Mouse (Mus musculus): ENCODE measurements around the gene Ccdc153. TPM values are rescaled to one million over a fixed set of nuclear protein-coding genes. Genes with fewer than 3 reads are reported as not detected.

Ccdc153 gene
- polyA plus RNA-seq, 1 experiment from 2014 or later = not detected

DNA sequence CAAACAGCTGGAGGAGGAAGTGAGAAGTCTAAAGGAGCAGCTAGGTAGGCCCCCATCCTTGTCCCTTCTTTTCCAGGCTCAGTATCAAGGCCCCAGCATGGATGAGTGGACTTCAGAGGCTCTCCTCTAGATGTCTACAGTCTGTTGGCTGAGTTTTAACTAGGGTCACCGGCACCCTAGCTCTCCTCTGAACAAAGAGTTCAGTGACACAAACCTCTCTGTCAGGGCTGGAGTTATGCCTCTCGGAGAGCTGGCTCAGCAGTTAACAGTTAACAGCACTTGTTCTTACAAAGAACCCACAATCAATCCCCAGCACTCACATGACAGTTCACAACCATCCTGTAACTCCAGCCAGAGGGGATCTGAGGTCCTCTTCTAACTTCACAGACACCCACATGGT, 3.1 kb downstream of the Ccdc153 start:
- no peak overlapping the region for H3K4me2 ChIP-seq (replicated peaks)
- no peaks in the 10 kb centered on the region for H3K36me3 ChIP-seq
- H3K4me3 ChIP-seq = no peak overlapping the region
- no peaks in the 10 kb centered on the region for H3K27me3 ChIP-seq
- WGBS = 67% methylated on average over 2 of the region's 2 CpGs
- no peak overlapping the region for H3K27ac ChIP-seq (replicated peaks)
- H3K9ac ChIP-seq (replicated peaks) = no peak overlapping the region
- ATAC-seq (ENCODE audit: low FRiP score, low read depth) = no peak
- no peaks in the 10 kb centered on the region for H3K4me1 ChIP-seq
- H3K9me3 ChIP-seq = no peaks in the 10 kb centered on the region

DNA sequence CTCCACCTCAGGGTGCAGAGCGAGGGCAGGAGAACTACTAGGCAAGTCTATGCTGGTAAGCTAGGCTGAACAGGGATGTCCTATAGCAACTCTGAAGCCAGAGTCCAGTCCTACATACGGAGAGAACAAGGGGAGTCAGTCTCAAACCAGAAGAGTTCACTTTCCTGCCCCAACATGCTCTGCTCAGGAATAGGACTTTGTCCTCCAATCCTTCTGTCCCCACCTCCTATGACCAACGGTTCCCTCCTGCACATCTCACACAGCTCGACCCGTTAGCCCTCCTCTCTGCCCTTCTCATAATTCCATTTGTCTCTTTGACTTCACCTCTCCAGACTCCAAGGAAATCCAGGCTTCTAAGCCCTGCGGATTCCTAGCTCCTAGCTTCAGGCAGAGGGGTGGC, 7.4 kb downstream of the Ccdc153 start:
- peaks cover 7% of the 10 kb centered on the region; the same call in 1 of the 2 replicates for H3K4me1 ChIP-seq
- 87% methylated on average over 6 of the region's 6 CpGs for WGBS

DNA sequence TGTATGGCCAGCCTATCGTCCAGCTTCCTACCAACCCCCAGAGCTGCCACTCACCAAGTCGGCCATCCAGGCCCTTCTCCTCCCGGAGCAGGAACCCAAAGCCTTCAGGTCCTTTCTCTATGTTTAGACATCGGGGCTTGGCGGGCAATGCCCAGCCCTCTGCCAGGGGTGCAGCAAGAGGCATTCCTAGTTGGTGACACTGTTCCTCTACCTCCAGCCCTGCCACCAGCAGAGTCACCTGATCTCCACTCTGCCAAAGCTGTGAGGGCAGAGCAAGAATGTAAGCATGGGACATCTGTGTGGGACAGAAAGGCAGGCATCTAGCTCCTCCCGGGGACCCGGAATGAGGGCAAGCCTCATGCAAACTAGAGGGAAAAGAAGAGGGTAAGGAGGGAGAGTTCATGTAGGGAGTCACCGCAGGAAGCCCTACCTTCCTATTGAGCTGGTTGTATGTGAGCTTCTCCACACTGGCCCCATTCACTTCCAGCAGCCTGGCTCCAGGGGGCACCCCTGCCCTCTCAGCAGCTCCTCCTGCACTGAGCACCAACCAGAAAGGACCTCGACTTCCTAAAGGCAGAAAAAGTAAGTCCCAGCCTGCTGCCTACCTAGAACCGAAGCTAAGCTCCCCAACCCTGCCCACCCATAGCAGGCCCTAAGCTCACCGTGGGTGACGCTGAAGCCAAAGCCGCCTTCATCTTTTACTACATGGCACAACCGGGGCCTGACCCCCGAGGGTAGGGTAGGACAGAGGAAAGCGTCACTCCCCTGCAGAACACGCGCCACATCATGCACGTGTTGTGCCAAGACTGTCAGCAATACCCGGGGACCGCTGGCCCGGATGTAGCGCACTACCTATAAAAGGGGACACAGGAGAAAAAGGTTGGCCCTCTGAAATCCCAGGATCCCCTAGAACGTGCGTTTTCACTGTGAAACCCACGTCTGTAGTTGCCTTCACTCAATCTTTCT, 9.0 kb downstream of the Ccdc153 start:
- H3K9ac ChIP-seq (replicated peaks) = no peak overlapping the region
- no peak overlapping the region for H3K4me3 ChIP-seq
- H3K4me2 ChIP-seq (replicated peaks) = 0 out of 2 replicates have a peak overlapping the region, but pooled peaks have one; percentile 4
- 50% methylated on average over 26 of the region's 26 CpGs for WGBS
- 0 out of 2 replicates have a peak, but pooled peaks cover 13% of the 10 kb centered on the region for H3K27me3 ChIP-seq
- peak; percentile 62; the same call in 1 of the 2 replicates for ATAC-seq (ENCODE audit: low FRiP score, low read depth)
- H3K27ac ChIP-seq (replicated peaks) = no peak overlapping the region
- H3K4me1 ChIP-seq = peaks cover 22% of the 10 kb centered on the region
- no peaks in the 10 kb centered on the region for H3K9me3 ChIP-seq
- H3K36me3 ChIP-seq = no peaks in the 10 kb centered on the region

More for the DNA sequence above, 7.4 kb downstream of the Ccdc153 start:
- Histone ChIP-seq H3K4me2 (replicated peaks) (no peak overlapping the region), H3K4me3 (no peak overlapping the region), H3K9me3 (no peaks in the 10 kb centered on the region), H3K27me3 (0 out of 2 replicates have a peak, but pooled peaks cover 13% of the 10 kb centered on the region), H3K27ac (replicated peaks) (no peak overlapping the region), H3K36me3 (no peaks in the 10 kb centered on the region), H3K9ac (replicated peaks) (no peak overlapping the region)
- no peak for ATAC-seq (ENCODE audit: low FRiP score, low read depth)

DNA sequence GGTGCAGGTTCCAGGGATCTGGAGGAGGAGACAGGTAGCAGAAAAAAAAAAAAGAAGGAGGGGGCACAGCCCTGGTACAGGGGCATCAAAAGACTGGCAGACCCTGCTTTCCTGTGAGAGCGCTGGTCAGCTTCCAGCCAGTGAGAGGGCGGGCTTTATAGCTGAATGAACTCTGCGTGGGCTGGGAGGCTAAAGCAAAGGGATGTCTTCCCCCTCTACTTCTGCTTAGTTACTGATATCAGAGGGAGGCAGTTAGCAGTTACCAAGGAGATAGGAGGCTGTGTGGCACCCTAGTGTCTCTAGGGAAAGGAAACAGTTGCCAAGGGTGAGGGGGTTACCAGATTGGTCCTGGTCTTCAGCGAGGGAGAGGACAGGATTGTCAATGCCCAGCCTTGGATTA, 10.0 kb downstream of the Ccdc153 start:
- no peak overlapping the region for H3K27ac ChIP-seq (replicated peaks)
- H3K4me1 ChIP-seq = peaks cover 31% of the 10 kb centered on the region
- H3K27me3 ChIP-seq = 0 out of 2 replicates have a peak, but pooled peaks cover 13% of the 10 kb centered on the region
- no peak overlapping the region for H3K9ac ChIP-seq (replicated peaks)
- H3K4me2 ChIP-seq (replicated peaks) = no peak overlapping the region
- ATAC-seq (ENCODE audit: low FRiP score, low read depth) = no peak
- WGBS = 41% methylated on average over 4 of the region's 4 CpGs
- H3K9me3 ChIP-seq = no peaks in the 10 kb centered on the region
- H3K36me3 ChIP-seq = no peaks in the 10 kb centered on the region
- H3K4me3 ChIP-seq = no peak overlapping the region

DNA sequence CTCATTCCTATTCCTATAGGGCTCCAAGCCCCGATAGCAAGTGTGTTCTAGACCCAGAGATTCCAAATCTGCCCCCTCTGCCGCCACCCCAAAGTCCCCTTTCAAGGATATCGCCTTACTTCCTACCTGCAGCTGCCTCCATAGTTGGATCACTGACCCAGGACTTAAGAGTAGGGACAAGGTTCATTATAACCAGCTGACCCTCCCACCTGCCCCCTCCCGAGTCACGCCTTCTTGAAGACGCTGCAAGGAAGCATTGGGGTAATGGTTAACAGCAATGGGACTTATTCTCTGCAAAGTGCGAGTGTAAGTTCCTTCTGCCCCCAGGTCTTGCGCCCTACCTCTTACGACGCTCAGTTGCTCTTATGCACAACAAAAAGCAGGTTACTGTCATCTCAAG, 10.8 kb downstream of the Ccdc153 start, which contains the start of gene Pdzd3:
TSS of gene Pdzd3 (minus strand) at position 158 of the 400 bp plus-strand sequence.
- Histone ChIP-seq H3K27ac (replicated peaks) (no peak within 1 kb of the TSS), H3K4me2 (replicated peaks) (no peak within 1 kb of the TSS), H3K4me3 (no peak within 1 kb of the TSS), H3K9me3 (no peaks in the 10 kb centered on the region), H3K9ac (replicated peaks) (no peak within 1 kb of the TSS), H3K36me3 (no peaks in the 10 kb centered on the region), H3K4me1 (peaks cover 40% of the 10 kb centered on the region), H3K27me3 (0 out of 2 replicates have a peak, but pooled peaks cover 13% of the 10 kb centered on the region)
- no peak for ATAC-seq (ENCODE audit: low FRiP score, low read depth)
- 86% methylated on average over 10 of the region's 10 CpGs for WGBS

DNA sequence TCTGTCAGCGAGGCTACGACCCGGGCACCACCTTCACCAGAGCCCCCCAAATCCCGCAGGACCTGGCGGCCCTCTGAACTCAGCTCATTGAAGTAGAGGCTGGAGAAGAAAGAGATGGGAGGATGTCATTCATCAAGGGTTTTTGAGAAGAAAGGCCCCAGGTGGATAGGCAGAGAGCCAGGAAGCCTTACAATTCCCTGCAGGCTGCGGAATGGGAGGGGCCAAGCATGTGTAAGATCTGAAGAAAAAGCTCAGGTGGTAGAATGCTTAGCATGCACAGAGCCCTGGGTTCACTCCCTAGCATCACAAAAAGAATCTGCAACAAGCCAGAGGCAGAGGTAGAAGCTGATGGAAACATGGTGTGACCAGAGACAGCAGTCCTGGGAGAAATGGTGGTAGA, 13.0 kb downstream of the Ccdc153 start:
- no peak overlapping the region for H3K4me2 ChIP-seq (replicated peaks)
- H3K27ac ChIP-seq (replicated peaks) = peak overlapping the region; percentile 75; the same call in 1 of the 2 replicates
- ATAC-seq (ENCODE audit: low FRiP score, low read depth) = no peak
- no peak overlapping the region for H3K9ac ChIP-seq (replicated peaks)
- WGBS = 80% methylated on average over 6 of the region's 6 CpGs
- no peaks in the 10 kb centered on the region for H3K9me3 ChIP-seq
- peaks cover 42% of the 10 kb centered on the region for H3K4me1 ChIP-seq
- H3K4me3 ChIP-seq = no peak overlapping the region
- no peaks in the 10 kb centered on the region for H3K36me3 ChIP-seq
- 0 out of 2 replicates have a peak, but pooled peaks cover 13% of the 10 kb centered on the region for H3K27me3 ChIP-seq

DNA sequence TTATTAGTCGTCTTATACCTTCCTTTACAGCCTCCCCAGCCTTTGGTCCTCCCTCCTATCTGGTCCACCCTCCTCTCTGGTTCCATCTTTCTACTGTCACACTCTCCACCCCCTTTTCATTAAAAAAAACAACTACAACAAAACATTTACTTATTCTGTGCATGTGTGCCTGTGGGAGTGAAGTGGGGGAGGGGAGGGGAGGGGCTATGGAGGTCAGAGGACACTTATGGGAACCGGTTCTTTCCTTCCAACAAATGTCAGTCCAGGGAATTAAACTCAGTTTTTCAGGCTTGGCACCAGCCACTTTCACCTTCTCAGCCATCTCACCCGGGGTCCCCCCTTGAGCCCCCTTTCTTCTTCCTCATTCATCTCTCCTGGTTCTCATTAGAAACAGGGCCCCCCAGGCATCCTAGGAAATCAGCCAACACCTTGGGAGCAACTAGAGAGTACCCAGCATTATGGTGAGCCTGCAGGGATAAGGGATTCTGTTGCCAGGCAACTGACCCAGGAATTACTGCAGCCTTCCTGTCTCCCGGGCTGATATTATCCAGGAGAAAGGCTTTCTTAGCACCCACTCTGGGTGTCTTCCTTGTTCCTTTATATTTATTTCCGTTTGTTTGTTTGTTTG, 14.1 kb downstream of the Ccdc153 start:
- Histone ChIP-seq H3K4me2 (replicated peaks) (peak overlapping the region; percentile 16), H3K36me3 (no peaks in the 10 kb centered on the region), H3K9me3 (no peaks in the 10 kb centered on the region), H3K27ac (replicated peaks) (peak overlapping the region; percentile 75), H3K4me3 (no peak overlapping the region), H3K4me1 (peaks cover 42% of the 10 kb centered on the region), H3K9ac (replicated peaks) (no peak overlapping the region), H3K27me3 (0 out of 2 replicates have a peak, but pooled peaks cover 13% of the 10 kb centered on the region)
- ATAC-seq (ENCODE audit: low FRiP score, low read depth) = peak; percentile 49; the same call in 1 of the 2 replicates
- WGBS = 5% methylated on average over 5 of the region's 5 CpGs

DNA sequence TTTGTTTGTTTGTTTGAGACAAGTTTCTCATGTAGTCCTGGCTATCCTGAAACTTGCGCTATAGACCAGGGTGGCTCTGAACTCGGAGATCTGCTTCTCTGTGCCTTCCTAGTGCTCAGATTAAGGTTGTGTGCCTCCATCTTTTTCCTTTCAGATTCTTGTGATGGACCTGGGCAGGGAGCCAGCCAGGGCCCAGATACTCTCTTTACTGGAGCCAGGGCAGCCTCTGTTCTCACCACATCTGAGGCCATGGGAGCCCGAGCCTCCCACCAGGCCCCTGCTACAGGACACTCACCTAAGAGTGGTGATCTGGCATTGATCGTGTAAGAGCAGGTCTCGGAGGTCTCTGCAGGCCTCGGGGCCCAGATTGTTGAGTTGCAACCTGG, 14.7 kb downstream of the Ccdc153 start:
- Histone ChIP-seq H3K4me3 (no peak overlapping the region), H3K9me3 (no peaks in the 10 kb centered on the region), H3K9ac (replicated peaks) (no peak overlapping the region), H3K36me3 (no peaks in the 10 kb centered on the region), H3K27me3 (0 out of 2 replicates have a peak, but pooled peaks cover 13% of the 10 kb centered on the region), H3K4me1 (peaks cover 41% of the 10 kb centered on the region), H3K27ac (replicated peaks) (peak overlapping the region; percentile 75), H3K4me2 (replicated peaks) (peak overlapping the region; percentile 16)
- ATAC-seq (ENCODE audit: low FRiP score, low read depth) = 0 out of 2 replicates have a peak, but pooled peaks have one; percentile 19
- 55% methylated on average over 6 of the region's 6 CpGs for WGBS

DNA sequence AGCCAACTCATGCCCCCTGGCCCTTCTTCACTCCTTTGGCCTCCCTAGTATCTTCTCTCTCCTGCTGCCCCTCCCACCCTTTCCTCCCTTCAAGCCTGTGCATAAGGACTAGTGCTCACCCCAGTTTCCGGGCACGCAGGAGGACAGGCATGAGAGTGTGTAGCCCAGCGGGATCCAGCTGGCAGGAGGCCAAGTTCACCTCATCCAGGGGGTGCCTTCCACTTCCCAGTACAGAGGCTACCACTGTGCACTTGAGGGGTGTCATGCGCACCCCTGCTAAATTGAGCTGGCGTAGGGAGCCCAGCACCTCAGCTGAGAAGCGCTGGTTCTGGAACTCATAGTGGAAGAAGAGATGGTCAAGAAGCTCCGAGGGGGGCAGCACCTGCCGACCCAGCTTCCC, 15.7 kb downstream of the Ccdc153 start:
- peaks cover 35% of the 10 kb centered on the region for H3K4me1 ChIP-seq
- 88% methylated on average over 8 of the region's 8 CpGs for WGBS
- no peak overlapping the region for H3K27ac ChIP-seq (replicated peaks)
- no peak overlapping the region for H3K4me2 ChIP-seq (replicated peaks)
- ATAC-seq (ENCODE audit: low FRiP score, low read depth) = no peak
- no peak overlapping the region for H3K4me3 ChIP-seq
- no peaks in the 10 kb centered on the region for H3K36me3 ChIP-seq
- no peaks in the 10 kb centered on the region for H3K9me3 ChIP-seq
- H3K9ac ChIP-seq (replicated peaks) = no peak overlapping the region
- H3K27me3 ChIP-seq = 0 out of 2 replicates have a peak, but pooled peaks cover 6% of the 10 kb centered on the region

DNA sequence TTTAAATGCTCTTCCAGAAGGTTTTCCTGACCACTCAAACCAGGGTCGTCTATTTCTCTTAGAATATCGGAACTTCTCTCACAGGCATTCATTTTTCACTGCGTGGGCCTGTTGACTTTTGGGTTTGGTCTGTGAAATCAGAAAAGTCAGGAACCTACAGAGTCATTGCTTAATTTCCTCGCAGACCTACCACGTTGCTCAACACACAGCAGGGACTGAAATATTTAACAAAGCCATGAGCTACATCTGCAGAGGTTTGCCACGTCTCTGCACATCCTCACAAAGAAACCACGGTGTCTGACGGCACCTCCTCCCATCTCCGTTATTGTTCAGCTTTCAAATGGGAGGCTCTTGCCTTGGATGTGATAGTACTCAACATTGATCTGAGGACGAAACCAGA, 18.5 kb downstream of the Ccdc153 start:
- Histone ChIP-seq H3K36me3 (no peaks in the 10 kb centered on the region), H3K9ac (replicated peaks) (no peak overlapping the region), H3K9me3 (no peaks in the 10 kb centered on the region), H3K27ac (replicated peaks) (no peak overlapping the region), H3K4me1 (peaks cover 25% of the 10 kb centered on the region), H3K4me2 (replicated peaks) (no peak overlapping the region), H3K27me3 (no peaks in the 10 kb centered on the region), H3K4me3 (no peak overlapping the region)
- ATAC-seq (ENCODE audit: low FRiP score, low read depth) = no peak
- WGBS = 82% methylated on average over 10 of the region's 10 CpGs

DNA sequence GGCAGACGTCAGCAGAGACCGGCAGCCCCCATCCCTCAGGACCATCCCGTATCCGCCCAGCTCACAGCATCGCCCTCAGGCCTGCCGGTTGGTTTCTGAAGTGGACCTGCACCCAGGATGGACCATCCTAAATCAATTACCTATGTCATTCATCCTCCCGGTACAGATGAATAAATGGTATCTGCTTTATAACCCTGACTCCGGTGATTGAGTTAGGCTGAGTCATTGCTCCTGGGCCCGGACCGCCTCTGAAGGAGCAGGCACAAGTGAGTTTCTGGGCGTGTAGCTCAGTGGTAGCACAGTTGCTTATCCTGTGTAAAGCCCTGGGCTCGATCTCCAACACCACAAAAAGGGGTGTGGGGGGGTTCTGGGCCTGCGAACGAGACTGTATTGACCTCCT, 20.9 kb downstream of the Ccdc153 start:
- H3K4me2 ChIP-seq (replicated peaks) = no peak overlapping the region
- no peak overlapping the region for H3K4me3 ChIP-seq
- no peak for ATAC-seq (ENCODE audit: low FRiP score, low read depth)
- 88% methylated on average over 14 of the region's 14 CpGs for WGBS
- no peaks in the 10 kb centered on the region for H3K36me3 ChIP-seq
- no peaks in the 10 kb centered on the region for H3K27me3 ChIP-seq
- H3K9ac ChIP-seq (replicated peaks) = no peak overlapping the region
- peaks cover 10% of the 10 kb centered on the region for H3K4me1 ChIP-seq
- H3K27ac ChIP-seq (replicated peaks) = no peak overlapping the region
- no peaks in the 10 kb centered on the region for H3K9me3 ChIP-seq
